In the genomic region with DNA sequence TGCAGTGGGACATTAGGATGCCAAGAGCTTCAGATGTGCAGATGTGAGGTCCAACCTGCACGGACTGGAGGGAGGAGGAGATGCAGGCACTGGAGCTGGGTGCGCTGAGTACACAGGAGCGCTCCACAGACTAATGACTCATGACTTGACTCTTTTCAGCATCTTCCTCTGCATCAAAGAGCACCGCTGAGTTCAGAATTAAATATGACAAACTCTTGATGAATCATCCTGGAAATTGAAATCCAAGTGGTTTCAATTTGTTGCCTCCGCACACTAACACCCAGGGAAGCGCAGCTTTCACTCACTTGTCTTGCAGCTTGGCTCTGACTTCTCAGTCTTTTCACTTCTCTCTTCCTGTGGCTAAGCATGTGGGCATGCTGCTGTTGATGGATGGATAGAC, we compare ENCODE assay signal across 11 mouse cellular contexts.
DNase-seq lines count a peak whose midpoint lies in the region; ATAC-seq and TF ChIP-seq lines count a peak whose summit lies in the region.
"Had no signal": no experiment of that assay in that cellular context is flagged by ENCODE, and none has a peak within 500 bp of the region (broad histone marks: within the 10 kb centered on the region; RNA-seq: fewer than 3 reads in every experiment).

No protein-coding gene starts in this region.

- no peaks in the 10 kb centered on the region for H3K9me3 ChIP-seq in megakaryocyte, embryonic 14.5 days
- no peaks in the 10 kb centered on the region for H3K9me3 ChIP-seq in midbrain, embryonic 15.5 days
- no peaks in the 10 kb centered on the region for H3K9me3 ChIP-seq in stomach, postnatal 0 days (ENCODE audit: control insufficient read depth, low read length)

- peak; percentile 81 for DNase-seq in NIH3T3 (ENCODE audit: low read depth)
- peak; percentile 38 to 76 for DNase-seq in frontal cortex, adult 2 months (ENCODE audit: extremely low spot score in 1 of 2, low spot score in 1 of 2)
- no peak for DNase-seq in spleen, adult 12 weeks (ENCODE audit: low spot score)
- DNase-seq in stomach, postnatal 0 days (ENCODE audit: low spot score), result no peak
- no peak for DNase-seq in lung, postnatal 4 days
- DNase-seq: lung, postnatal 36 days; thymus, postnatal 4 days had no signal

- peak overlapping the region; percentile 82 for H3K4me3 ChIP-seq in megakaryocyte, embryonic 14.5 days (replicated peaks)
- no peak overlapping the region for H3K4me3 ChIP-seq in midbrain, embryonic 15.5 days
- H3K4me3 ChIP-seq in stomach, postnatal 0 days (ENCODE audit: low read depth, low read length), result no peak overlapping the region

- WGBS in midbrain, embryonic 15.5 days, result 74% methylated on average over 6 of the region's 6 CpGs
- 75% methylated on average over 6 of the region's 6 CpGs for WGBS in stomach, postnatal 0 days

- no peak overlapping the region for H3K4me2 ChIP-seq in midbrain, embryonic 15.5 days
- H3K4me2 ChIP-seq in stomach, postnatal 0 days (replicated peaks; ENCODE audit: low read depth), result no peak overlapping the region

- TF ChIP-seq CTCF in stomach, postnatal 0 days (IDR thresholded peaks at IDR 0.05; ENCODE audit: low read depth), result no peak

- no peak for ATAC-seq in megakaryocyte, adult 5-6 weeks (ENCODE audit: poor library complexity, severe bottlenecking)
- ATAC-seq in midbrain, embryonic 15.5 days (replicated peaks), result peak; percentile 58
- ATAC-seq in stomach, postnatal 0 days (ENCODE audit: low FRiP score, low TSS enrichment), result no peak
- ATAC-seq: forebrain, embryonic 16.5 days had no signal

- H3K27me3 ChIP-seq in megakaryocyte, embryonic 14.5 days (replicated peaks), result no peaks in the 10 kb centered on the region
- H3K27me3 ChIP-seq in midbrain, embryonic 15.5 days (replicated peaks), result no peaks in the 10 kb centered on the region
- no peaks in the 10 kb centered on the region for H3K27me3 ChIP-seq in stomach, postnatal 0 days (ENCODE audit: control insufficient read depth, insufficient read depth, low read length)

- H3K4me1 ChIP-seq in megakaryocyte, embryonic 14.5 days, result peaks cover 50% of the 10 kb centered on the region
- H3K4me1 ChIP-seq in midbrain, embryonic 15.5 days, result no peaks in the 10 kb centered on the region
- no peaks in the 10 kb centered on the region for H3K4me1 ChIP-seq in stomach, postnatal 0 days (replicated peaks; ENCODE audit: control insufficient read depth, insufficient read depth)

- H3K27ac ChIP-seq in midbrain, embryonic 15.5 days, result no peak overlapping the region
- no peak overlapping the region for H3K27ac ChIP-seq in stomach, postnatal 0 days (replicated peaks)

- H3K9ac ChIP-seq in midbrain, embryonic 15.5 days, result no peak overlapping the region
- H3K9ac ChIP-seq in stomach, postnatal 0 days (ENCODE audit: low read length), result no peak overlapping the region

- H3K36me3 ChIP-seq in megakaryocyte, embryonic 14.5 days (replicated peaks; ENCODE audit: low read length), result peaks cover 21% of the 10 kb centered on the region
- H3K36me3 ChIP-seq in midbrain, embryonic 15.5 days (replicated peaks), result no peaks in the 10 kb centered on the region
- H3K36me3 ChIP-seq in stomach, postnatal 0 days (ENCODE audit: control insufficient read depth, insufficient read depth, low read length), result no peaks in the 10 kb centered on the region

- TF ChIP-seq EP300 in stomach, postnatal 0 days (optimal IDR thresholded peaks at IDR 0.05), result no peak

Comparison
In these comparisons a context has a peak if more than half of its experiments do, and no peak if none do; other contexts are left out.
1. DNase-seq: peak in NIH3T3 (single experiment) and frontal cortex, adult 2 months (2 of 2); none in spleen, adult 12 weeks (single experiment), stomach, postnatal 0 days (single experiment) and lung, postnatal 4 days (0 of 2).